Mouse (Mus musculus) lung, postnatal 0 days (tissue): Measurements from ENCODE around the gene Ctc1.

Experiments used
- CTCF ChIP-seq: IDR thresholded peaks from 2 replicates; pipeline ENCODE4 v1.5.1; 2016; ENCODE audit warnings: antibody characterized with exemption, mild to moderate bottlenecking
- EP300 ChIP-seq: IDR thresholded peaks from 2 replicates; pipeline ENCODE4 v1.6.1; 2016; ENCODE audit warnings: antibody characterized with exemption, mild to moderate bottlenecking, control low read depth

DNA sequence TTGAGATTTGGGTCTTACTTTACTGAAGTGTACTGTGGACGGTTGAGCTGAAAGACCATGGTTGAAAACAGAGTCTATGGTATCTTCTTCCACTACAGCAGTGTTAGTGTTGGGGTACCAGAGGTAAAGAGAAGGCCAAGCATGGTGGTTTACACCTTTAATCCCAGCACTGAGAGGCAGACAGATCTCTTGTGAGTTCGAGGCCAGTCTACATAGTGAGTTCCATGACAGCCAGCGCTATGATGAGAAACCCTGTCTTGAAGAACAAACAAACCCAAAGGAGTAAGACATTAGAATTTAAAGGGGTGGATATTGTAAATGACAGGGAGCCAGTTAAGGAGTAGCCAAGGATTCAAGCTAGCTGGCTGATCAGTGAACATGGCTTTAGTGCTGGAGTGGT is 1.0 kb downstream of the Ctc1 start:
- TF ChIP-seq EP300 = no peak
- TF ChIP-seq CTCF = no peak
